Mouse (Mus musculus) hematopoietic stem cell, adult 5-6 weeks (primary cell): ENCODE measurements at regions not wholly inside any gene's neighbourhood (a gene's known extent, or its start where the extent isn't known, plus 50 kb on each side); places are given as distances from the start of the nearest gene placed in this dataset.
"Not testable (repeated sequence)": the region's sequence is repeated elsewhere in the genome, so short reads cannot be mapped to it uniquely, and the experiment has no call there.

Experiments
- ATAC-seq, 2 experiments: fragments of 125-278 bp in 1 of 2; replicated peaks in 1 of 2; 2 replicates each; pipeline ENCODE4 v1.8.0; 2016 to 2017; ENCODE audit warnings: inconsistent platforms in 2 of 2, mild to moderate bottlenecking in 2 of 2, moderate number of reproducible peaks in 2 of 2, low read depth in 1 of 2, moderate TSS enrichment in 1 of 2; ENCODE audit not compliant: low FRiP score in 2 of 2, poor library complexity in 2 of 2, severe bottlenecking in 2 of 2, insufficient read depth in 1 of 2, low TSS enrichment in 1 of 2

GRCm38 (mm10) chr3:124026188-124026587 lies 294.5 kb upstream of the Tram1l1 start:
- no peak for ATAC-seq

- ATAC-seq = no peak
These were observed 253.6 kb upstream of the Tram1l1 start for GRCm38 (mm10) chr3:124067061-124067460.

DNA sequence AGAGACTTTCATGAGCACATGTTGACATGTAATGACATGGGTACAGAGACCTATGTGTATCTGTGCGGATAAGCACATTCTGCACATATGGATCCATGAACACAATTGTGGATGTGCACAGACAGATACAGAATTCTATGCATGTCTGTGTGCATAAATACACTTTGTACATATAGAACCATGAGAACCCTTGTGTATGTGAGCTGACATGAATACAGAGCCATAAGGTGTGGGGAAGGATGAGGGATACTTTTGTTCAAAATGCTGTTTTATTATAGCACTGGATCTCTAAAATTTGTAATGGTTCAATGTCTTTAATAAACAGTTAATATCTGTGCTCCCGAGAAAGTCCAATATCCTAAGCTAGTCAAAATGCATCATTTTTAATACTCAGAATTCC lies 253.1 kb upstream of the Tram1l1 start:
- ATAC-seq = no peak

- ATAC-seq = no peak
These were observed 252.7 kb upstream of the Tram1l1 start for GRCm38 (mm10) chr3:124067971-124068370.

GRCm38 (mm10) chr3:124069182-124069581 lies 251.5 kb upstream of the Tram1l1 start:
- no peak for ATAC-seq

- ATAC-seq = no peak
These were observed 244.6 kb upstream of the Tram1l1 start for GRCm38 (mm10) chr3:124075974-124076606.

- ATAC-seq = no peak
These were observed 228.1 kb upstream of the Tram1l1 start for GRCm38 (mm10) chr3:124092404-124093121.

- ATAC-seq = no peak
These were observed 206.7 kb upstream of the Tram1l1 start for GRCm38 (mm10) chr3:124113995-124114394.

DNA sequence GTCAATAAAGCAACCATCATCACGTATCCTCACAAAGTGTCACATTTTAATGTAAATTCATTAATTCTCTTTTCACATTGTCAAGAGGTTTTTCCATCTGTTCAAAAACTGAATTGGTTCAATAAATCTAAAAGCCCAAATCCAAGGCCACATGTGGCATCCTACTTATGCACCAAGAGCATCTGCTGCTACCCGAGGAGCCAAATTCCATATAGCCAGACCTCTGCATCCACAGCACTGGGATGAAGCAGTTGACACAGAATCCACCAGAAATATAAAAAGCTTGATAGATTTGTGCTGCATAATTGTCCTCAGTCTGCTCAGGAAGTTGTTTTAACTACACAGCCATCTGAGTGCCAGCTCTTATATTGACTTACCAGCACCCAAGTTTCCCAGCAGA lies 164.4 kb upstream of the Tram1l1 start:
- no peak for ATAC-seq

DNA sequence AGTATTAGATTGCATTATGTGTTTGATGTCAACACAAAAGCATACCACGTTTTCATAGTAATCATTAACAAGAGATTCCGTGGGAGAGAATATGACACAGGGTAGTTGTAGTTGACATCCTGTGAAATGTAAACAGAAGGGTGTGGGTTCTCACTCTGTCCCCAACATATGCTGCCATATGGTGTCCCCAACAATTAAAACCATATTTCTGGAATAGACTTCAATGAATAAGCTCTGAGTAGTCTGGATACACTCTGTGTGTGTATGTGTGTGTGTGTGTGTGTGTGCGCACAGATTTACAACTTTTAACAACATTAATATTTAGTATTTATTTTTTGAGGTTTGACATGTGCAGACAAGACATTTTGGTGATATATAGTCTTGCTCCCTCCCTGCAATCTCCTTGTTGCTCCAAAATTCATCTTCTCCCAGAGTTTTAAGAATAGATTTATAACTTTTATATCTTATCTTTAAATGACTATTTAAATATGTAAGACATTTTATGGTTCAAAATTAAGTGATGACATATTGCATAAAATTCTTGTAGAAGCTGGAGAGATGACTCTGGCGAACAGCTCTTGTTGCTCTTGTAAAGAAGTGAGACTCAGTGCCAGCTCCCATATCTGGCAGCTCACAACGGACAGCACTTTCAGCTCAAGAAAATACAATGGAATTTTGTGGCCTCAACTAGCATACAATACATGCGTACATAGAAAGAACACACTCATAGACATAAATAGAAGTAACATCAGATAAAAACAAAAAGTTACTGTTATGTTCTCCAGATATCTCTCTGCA lies 162.6 kb upstream of the Tram1l1 start:
- ATAC-seq = no peak

GRCm38 (mm10) chr3:124193331-124193730 lies 127.3 kb upstream of the Tram1l1 start:
- not testable (repeated sequence) for ATAC-seq

GRCm38 (mm10) chr3:124200226-124200940 lies 120.3 kb upstream of the Tram1l1 start:
- ATAC-seq = not testable (repeated sequence)

DNA sequence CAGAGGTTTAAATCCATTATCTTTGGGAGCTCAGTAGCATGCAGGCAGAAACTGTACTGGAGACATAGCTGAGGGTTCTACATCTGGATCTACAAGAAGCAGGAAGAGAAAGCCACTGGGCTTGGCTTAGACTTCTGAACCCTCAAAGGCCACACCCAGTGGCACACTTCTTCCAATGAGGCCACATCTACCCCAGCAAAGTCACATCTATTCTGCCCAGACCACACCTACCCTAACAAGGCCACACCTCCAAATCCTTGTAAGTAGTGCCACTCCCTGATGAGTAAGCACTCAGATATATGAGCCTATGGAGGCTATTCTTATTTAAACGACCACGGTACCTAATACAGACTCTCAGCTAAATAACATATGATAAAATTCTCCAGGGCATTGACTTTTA lies 103.5 kb upstream of the Tram1l1 start:
- no peak for ATAC-seq

- ATAC-seq = no peak
These were observed 94.7 kb upstream of the Tram1l1 start for GRCm38 (mm10) chr3:124225982-124226381.

DNA sequence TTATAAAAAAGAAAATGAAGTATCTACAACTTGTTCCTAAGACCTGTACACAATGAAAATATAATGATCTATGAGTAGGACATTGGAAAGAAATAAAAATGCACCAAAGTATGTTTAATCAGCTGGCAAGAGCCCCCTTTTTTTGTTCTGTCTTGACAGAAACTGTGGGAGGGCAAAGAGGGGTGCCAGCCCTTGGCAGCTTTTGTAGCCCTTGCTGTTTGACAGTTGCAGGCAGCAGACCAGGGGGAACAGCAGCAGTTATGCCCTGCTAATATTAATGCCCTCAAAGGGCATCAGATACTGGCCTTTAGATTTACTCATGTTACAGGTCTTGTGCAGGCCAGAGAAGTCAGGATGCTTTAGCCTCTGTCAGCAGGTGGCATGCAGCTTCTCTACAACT lies 93.0 kb upstream of the Tram1l1 start:
- no peak for ATAC-seq

GRCm38 (mm10) chr3:124240936-124241733 lies 79.5 kb upstream of the Tram1l1 start:
- no peak for ATAC-seq

GRCm38 (mm10) chr3:124241734-124242006 lies 79.0 kb upstream of the Tram1l1 start:
- ATAC-seq = no peak
